Mouse (Mus musculus) spleen, adult 12 weeks (tissue): Measurements from ENCODE around the gene Babam1.
A peak's percentile ranks its signal among the peaks of the same experiment; 100 is the strongest.
"Not testable (repeated sequence)": the region's sequence is repeated elsewhere in the genome, so short reads cannot be mapped to it uniquely, and the experiment has no call there.

Experiments used
- DNase-seq: peaks from one replicate; pipeline ENCODE4 v3.0.0; 2022; ENCODE audit warnings: low spot score

Babam1 gene

DNA sequence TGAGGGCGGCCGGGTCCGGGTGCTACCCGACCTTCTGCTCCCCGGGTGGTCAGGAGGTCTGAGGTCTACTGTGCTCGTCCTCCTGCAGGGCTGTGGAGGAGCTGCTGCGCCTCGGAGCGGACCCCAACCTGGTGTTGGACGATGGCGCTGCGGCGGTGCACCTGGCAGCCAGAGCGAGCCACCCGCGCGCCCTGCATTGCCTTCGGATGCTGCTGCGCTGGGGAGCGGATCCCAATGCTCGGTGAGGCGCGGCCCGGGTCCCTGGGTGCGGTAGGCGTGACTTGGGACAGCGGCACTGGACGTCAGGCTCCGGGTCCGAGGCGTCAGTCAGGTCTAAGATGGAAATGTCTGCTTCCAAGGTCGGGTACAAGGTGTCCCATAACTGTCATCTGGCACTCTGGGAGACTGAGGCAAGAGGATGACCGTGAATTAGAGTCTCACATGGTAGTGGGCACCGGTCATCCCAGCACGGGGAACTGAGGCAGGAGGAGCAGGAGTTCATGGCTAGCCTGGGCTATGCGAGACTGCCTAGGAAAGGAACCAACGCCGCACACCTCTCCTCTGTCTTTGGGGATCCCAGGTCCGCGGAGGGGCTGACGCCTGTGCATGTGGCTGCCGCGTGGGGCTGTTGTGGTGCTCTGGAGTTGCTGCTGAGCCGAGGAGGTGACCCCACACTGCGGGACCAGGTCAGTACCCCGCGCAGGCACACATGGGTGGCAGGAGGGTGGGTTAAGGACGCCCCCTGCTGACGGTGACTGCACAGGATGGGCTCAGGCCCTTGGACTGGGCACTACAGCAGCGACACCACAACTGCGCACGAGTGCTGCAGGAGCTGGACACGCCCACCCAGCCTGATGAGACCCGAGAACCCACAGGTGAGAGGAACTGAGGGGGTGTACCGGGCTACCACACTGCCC lies 9.7 kb downstream of the Babam1 start:
- peak; percentile 68 for DNase-seq

DNA sequence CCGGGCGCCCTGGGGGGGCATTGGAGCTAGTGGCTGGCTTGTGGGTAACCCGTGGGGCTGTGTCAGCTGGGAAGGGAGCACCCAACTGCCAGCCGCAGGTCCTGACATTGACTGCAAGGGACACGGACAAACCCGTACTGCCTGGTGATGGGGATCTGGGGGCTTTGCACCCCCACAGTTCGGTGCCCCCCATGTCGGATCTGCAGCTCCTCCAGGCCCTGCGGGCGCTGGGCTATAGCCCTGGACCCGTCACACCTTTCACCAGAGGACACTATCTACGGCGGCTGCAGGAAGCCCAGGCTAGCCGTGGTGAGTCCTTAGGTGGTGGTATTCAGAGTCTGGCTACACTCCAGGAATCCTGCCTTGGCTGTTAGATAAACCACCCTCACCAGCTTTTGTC lies 10.8 kb downstream of the Babam1 start:
- no peak for DNase-seq

DNA sequence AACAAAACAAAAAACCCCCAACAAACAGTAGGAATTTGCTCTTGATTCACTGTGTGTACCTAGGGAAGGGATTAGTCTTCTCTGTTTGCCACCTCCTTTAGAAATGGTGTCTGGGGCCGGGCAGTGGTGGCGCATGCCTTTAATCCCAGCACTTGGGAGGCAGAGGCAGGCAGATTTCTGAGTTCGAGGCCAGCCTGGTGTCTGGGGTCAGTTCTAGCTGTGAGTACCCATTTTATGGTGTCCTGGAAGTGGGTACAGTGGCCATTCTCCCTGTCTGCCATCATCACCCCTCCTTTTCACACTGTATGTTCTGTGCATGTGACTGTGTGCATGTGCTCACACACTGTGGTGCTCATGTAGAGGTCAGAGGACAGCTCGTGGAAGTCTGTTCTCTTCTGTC lies 11.6 kb downstream of the Babam1 start:
- DNase-seq, result no peak

- DNase-seq, result no peak
Observed at GRCm38 (mm10) chr8:71411535-71412273, 15.0 kb downstream of the Babam1 start.

DNA sequence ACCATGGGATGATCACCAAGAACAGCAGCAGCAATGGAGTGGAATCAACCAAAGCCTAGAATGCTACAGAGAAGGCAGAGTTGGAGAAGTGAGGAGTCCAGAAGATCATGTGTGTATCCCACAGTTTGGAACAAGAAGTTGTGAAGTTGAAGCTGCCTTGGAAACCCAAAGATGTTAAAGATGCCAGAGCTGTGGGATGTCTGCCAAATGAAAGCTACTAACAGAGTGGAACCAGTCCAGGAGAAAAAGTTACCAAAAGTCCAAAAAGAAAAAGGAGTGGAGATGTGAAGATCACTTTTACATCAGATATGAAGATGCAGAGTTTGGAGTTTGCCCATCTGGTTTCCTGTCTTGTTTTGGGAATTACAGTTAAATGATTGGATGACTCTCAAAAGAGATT lies 25.5 kb downstream of the Babam1 start:
- no peak for DNase-seq

- DNase-seq, result not testable (repeated sequence)
Observed at GRCm38 (mm10) chr8:71432935-71433334, 36.3 kb downstream of the Babam1 start.

- no peak for DNase-seq
Observed at GRCm38 (mm10) chr8:71437041-71437440, 40.4 kb downstream of the Babam1 start.

DNA sequence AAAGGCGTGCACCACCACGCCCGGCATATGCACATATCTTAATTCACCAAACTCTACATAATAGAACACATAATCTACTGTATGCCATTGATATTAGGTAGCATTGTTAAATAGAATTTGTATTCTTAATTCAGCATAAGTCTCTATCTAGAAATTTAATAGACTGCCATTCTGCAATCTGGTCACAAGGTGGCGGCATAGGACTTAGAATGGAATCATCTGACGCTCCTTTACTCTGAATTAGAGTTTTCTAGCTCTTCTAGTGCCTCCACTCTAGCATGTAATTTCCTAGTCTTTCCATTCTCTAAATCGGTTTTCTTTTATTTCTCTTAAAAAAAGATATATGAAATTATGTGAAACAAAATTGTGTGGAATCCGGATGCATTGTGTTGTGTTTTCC lies 44.7 kb downstream of the Babam1 start:
- peak; percentile 31 for DNase-seq

GRCm38 (mm10) chr8:71445096-71445495 lies 48.4 kb downstream of the Babam1 start:
- no peak for DNase-seq

GRCm38 (mm10) chr8:71451337-71451736 lies 54.7 kb downstream of the Babam1 start:
- DNase-seq, result no peak

DNA sequence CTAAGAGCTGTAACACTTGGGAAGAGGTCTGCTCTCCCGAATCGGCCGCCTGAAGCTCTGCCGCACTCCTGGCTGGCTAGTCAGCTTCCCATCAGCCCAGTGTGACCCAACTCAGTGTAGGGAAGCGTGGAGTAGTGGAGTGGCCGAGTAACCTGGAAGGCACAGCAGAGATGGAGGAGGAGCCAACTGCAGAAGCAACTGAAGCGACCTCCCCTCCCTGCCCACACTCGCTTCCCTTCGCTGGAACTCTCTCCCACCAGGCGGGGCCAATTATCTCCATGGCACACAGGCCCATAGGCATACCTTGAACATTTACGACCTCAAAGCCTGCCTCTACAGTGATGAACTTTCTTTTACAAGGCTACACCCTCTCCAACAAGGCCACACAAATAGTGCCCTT lies 55.1 kb downstream of the Babam1 start:
- no peak for DNase-seq

DNA sequence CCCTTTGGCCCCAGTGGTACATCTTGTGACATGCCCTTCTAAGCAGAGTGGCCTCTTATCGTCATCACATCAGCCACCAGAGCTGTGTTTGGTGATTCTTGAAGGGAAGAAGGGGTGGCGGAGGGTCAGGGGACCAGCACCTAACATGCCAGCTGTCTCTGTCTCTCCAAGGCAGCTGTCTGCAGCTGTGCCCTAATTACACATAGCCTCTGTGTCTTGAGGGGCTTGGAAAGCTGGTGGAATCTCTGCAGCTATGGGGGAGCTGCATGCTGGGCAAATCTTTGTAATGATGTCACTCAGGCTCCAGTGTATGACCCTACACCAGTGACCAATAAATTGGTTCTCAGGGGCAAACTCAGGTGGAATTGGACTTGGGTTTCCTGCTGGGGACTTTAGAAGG lies 56.0 kb downstream of the Babam1 start:
- DNase-seq, result no peak
